Mouse (Mus musculus) T-cell, adult 66 days (primary cell): ENCODE measurements around the gene Tnc. TPM values are rescaled to one million over a fixed set of nuclear protein-coding genes. Genes with fewer than 3 reads are reported as not detected.

Experiments
- total RNA-seq, 2 experiments: library from RNA; stranded (reverse); gene quantifications; 3 replicates in 1 of 2; 4 replicates in 1 of 2; pipeline ENCODE4 v1.2.4; 2023

The Tnc gene
- total RNA-seq, result not detected

DNA sequence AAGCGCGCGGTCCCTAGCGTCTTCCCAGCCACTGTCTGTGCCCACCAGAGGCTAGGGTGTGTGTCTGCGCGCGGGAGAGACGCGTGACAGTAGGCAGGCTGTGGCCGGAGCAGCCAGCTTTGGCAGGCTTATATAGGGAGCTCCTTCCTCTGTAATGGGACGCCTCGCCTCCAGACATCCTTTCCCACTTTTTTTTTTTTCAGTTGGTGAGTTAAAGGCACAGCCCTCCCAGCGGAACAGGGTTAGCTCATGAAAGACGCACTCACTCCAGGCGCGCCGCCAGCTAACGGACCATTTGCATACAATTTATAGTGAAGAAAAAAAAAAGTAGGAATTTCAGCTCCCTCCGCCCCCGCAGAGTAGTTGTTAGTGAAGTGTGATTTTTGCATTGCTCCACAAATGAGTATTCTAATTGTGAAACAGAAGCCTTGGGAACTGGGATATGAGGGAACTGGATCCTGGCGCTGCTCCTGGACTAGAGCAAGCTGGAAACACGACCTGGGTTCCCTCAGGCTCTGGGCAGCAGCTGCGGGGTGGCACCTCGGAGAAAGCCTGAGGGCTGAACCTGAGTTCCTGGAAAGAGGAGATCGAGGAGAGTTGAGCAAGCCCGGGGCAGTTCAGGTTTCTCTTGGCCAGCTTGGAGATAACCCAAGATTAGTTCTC is at the start of gene Tnc:
Tnc (minus strand) TSS at position 185 of the 663 bp plus-strand sequence.

Other genes starting within 250 kb of the Tnc start
- gene Tnfsf8, start 185.7 kb downstream of the Tnc start, total RNA-seq, result 10 to 100 TPM; 16.7 to 20.3 TPM